Mouse (Mus musculus) kidney, postnatal 14 days (tissue): ENCODE measurements around the gene Slc25a22.

Experiments
- DNase-seq: peaks from one replicate; pipeline ENCODE4 v3.0.0; 2022; ENCODE audit warnings: mixed read lengths

Slc25a22 gene

DNA sequence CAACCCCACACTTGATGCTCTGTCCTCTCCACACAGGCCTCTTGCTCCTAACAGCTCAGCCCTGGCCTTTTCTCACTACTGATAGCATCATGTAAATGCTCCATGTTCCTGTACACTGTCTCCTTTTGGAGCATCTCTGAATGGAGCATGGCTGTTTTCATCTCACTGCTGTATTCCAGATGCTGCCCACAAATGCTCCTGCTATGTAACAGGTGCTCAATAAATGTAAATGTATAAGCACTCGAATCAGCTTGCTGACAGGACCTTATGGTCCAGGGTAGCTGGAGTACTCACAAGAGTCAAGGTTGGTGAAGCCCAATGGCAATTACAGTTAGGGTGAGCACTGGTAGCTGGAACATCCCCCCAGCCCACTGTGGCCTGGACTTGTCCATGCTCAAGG, 33.5 kb upstream of the Slc25a22 start:
- DNase-seq: no peak

DNA sequence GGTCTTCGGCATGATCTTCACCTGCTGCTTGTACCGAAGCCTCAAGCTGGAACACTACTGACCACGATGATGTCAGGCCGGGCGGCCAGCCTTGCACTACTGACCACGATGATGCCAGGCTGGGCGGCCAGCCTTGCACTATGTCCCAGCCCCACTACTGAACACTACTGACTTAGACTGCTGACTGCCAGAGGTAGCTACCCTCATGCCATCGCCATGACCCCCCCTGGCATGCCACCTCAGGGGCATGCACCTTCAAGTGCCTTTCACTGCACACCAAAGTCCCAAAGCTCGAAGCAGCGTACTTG, 32.9 kb upstream of the Slc25a22 start:
- no peak for DNase-seq

DNA sequence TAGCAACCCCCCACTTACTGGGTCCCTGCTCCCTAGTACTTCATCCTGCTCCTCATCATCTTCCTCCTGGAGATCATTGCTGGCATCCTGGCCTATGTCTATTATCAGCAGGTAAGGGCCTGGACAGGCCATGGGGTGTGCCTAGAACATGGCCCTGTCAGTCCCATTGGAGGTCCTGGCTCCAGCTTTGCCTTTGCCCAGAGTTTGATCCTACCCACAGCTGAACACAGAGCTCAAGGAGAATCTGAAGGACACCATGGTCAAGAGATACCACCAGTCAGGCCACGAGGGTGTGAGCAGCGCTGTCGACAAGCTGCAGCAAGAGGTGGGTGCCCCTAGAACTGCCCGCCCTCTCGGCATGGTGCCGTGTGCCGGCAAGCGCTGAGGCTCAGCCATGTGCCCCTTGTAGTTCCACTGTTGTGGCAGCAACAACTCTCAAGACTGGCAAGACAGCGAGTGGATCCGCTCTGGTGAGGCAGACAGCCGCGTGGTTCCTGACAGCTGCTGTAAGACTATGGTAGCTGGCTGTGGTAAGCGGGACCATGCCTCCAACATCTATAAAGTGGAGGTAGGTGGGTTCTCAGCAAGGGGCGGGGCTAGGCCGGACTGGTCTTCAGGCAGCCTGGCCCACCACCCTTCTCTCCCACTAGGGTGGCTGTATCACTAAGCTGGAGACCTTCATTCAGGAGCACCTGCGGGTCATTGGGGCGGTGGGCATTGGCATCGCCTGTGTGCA, 32.4 kb upstream of the Slc25a22 start:
- DNase-seq: no peak

DNA sequence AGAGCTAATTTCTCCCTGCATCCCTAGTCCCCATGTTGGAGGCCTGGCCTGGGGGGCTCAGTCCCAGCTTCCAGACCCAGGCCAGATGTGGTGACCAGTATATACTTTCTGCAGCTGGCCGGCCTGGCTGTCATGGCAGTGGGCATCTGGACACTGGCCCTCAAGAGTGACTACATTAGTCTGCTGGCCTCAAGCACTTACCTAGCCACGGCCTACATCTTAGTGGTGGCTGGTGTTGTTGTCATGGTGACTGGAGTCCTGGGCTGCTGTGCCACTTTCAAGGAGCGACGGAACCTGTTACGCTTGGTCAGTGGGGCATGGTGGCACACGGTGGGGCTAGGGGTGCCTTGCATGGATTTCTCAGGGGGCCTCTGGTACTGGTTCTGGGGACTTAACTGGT, 31.7 kb upstream of the Slc25a22 start:
- no peak for DNase-seq

DNA sequence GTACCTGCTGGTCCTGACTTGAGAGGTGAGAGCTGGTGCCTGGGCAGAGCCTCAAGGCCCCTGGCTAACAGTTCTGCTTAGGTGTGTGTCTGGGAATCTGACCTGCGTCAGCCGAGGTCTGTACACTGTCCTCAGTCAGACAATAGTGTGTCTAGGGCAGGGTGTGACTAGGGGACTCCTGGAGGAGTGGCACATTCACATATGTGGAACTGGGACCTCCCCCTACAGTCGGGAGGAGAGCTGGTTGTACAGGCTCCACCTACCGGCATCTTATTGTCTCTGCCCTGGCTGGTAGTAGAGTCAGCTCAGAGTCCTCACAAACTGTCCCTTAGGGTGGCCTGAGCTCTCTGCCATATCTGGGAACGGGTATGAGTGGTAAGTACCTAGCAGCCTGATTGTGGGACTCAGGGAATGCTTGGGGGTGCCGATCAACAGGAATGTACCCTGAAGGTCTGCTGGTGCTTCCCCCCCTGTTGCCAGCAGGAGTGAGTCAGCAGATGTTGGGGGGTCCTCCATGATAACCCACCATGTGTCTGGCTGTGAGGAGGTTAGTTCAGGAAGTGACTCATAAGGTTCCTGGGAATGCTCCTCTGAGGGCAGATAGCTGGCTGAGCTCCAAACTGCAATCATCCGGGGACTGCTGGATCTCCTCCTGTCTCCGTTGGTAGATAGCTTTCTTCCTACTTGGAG, 31.0 kb upstream of the Slc25a22 start:
- DNase-seq: peak; percentile 82

DNA sequence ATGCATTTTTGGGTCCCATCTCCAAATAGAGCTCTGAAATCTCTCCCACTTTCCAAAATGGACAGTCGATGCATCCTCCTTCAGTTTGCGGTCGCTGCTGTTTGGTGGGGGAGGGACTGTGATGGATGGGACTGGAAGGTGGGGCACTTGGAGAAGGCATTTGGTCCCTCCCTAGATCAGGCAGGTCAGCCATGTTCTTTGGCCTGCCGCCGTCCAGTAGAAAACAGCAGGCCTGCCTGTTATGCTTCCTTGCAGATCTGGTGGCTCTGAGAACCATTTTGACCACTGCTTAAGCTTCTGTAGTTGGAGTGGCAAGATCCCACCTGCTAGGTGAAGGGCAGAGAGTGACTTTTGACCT, 30.5 kb upstream of the Slc25a22 start:
- no peak for DNase-seq

DNA sequence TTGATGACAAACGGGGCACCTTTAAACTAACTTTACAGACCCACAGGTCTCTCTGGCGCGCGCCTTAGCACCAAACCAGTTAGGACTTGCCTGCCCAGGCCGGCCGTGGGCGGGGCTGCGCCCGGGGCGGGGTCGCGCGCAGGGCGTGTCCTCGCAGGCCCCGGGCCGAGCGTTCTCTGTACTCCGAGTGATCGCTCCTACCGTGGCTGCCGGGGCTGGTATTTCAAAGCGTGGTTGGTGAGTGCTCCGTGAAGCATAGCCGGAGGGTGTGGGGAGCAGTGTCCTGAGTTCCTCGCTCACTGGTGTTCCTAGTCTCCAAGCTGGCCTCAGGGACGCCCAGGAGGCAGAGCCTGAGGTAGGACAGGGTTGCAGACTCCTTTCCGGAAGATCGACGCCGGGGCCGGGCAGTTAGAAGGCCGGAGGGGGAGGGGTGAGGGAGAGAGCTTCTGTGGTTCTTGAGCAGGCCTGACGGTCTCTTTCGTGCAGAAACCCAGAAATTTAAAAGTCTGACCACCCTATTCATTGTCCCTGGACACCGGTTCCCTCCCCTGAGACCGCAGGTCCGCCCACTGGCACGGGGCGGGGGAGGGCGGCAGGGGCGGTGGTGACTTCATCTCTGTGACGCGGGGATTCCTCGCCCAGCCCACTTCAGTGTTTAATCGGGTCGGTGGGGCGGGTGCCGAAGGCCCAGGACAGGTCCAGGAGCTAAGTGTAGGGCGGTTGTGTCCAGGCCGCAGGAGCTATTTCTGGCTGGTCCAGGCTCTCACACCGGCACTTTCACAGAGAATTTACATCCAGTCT, 29.7 kb upstream of the Slc25a22 start, which contains the start of gene Cd151:
TSS of gene Cd151 (plus strand) at position 163 of the 801 bp plus-strand sequence.
- DNase-seq: peak; percentile 96

DNA sequence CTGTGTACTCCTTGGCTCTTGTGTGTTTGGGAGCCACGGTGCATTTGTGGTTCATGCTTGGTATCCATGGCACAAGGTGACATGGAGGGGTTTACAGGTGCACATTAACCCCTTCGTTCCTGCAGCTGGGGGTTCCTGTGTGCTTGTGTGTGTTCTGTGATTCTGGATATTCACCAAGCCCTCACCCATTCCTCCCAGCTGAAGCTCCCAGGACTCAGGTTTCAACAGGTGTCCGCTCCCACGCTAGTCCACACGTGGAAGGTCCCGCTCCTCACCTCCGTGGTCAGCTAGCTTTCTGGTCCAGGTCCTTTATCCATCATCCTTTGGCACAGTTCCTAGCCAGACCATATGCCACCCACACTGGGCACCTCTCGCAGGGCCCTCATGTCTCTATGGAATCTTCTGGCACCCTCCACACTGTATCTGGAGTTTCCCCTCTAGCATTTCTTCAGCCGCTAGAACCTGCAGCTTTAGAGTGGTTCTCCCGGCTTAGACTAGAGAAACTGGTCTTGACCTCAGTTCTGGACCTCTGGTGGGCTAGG, 29.0 kb upstream of the Slc25a22 start:
- DNase-seq: no peak

DNA sequence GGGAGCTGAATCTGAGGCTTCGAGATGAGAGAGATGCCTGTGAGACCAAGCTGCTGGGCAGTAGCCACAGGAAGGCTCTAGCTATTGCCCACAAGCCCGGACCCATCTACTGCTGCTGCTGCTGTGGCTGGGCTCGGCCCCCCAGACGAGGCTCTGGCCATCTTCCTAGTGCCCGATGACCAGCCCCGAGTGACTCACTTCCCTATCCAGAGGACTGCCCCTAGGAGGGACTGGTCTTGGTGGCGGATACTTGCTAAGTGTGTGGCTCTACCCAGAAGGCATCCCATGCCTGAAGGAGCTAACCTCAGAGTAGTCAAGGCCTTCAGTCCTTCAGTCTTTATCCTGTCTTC, 28.3 kb upstream of the Slc25a22 start:
- DNase-seq: no peak

DNA sequence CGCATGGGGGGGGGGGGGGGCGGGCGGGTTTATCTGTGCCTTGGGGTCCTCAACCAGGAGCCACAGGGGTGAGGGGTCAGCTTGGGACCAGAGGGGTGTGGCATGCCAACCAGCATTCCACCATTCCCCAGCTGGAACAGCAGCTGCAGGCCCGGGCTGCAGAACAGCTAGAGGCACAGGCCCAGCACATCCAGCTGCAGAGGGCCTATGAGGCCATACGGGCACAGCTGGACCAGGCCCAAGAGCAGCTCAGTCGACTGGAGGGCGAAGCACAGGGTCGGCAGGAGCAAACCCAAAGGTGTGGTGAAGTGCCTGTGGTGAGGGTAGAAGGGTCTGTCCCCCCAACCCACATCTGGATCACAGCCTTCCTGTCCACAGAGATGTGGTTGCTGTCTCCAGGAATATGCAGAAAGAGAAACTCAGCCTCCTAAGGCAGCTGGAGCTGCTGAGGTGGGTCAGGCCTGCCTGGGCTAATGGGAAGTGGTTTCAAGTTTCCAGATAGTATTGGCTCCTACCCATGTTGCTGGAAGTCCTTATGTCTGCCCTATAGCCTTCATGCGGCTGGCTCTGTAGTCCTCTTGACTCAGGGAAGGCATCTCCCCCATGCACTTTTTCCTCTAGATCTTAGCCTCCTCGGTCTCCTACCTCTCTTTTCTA, 27.8 kb upstream of the Slc25a22 start:
- no peak for DNase-seq

DNA sequence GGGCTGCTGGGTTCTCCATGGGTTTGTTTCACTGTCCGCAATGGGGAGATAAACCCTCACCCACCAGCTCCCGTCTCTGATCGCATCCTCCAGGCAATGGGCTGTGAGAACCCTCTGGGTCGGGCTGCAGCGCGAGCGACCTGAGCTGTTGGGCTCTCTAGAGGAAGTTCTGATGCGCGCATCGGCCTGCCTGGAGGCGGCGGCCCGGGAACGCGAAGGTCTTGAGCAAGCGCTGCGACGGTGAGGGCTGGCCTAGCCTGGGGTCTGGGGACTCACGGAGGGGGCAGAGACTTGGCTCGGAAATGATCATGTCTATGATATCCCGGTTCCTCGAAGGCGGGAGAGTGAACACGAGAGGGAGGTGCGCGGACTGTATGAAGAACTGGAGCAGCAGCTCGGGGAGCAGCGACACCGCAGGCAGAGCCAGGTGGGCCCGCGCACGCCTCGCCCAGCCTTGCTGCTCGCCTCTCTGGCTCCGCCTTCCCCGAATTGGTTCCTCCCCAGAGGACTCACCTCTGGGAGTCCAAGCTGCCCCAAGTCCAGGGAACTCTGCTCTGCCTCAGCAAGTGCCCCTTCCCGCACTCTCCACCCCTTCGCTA, 27.0 kb upstream of the Slc25a22 start:
- peak; percentile 70 for DNase-seq

DNA sequence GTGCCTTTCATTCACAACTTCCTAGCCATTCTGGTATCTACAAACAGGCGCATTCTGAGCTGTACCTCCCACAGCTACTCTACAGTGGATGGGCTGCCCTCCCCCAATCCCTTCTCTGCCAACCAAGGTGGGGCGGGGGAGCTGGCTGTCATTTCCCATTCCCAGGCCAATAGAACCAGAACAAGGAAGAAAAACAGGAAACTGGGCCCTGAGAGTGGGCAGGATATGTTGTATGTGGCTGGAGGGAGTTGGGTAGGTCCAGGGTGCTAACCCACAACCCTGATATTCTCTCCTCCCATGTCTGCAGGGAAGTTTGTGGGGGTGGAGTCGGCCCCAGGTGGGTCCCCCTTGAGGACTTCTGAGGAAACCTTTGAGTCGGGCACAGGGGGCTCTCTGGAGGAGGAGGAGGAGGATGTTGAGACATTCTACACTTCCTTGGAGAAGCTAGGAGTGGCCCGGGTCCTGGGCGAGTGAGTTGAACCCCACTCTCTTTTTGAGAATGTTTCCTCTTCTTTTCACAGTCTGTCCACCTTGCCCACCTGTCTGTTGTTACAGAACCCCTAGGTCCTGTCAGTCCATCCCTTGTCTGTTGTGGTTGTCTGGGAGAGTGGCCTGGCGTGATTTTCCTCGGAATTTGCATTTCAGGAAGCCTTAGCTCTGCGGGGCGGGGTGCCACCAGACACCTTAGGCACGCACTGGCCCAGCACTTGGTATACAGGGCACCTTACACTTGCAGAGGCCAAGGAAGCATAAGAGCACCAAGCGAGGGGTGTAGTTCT, 26.3 kb upstream of the Slc25a22 start:
- DNase-seq: peak; percentile 76

DNA sequence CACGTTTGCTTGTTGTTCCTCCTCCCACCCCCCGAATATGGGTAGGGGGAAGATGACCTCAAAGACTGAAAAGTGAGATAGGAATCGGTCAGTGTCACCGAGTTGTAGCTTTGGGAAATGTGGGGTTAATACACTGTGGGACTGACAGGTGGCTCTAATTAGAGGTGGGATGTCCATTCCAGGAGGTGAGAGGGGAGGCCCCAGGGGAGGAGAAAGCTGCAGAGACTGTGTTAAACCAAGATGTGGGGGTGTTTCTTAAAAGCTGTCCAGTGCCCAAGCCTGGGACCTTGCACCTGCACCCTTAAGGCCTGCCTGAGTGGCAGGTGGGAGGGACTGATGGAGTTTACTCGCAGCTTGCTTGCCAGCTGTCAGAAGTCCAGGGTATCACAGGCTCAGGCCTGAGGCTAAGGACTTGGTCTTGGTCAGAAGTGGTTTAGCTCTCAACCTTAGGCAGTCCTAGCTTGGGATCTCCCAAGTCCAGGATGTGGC, 24.7 kb upstream of the Slc25a22 start:
- DNase-seq: peak; percentile 71

DNA sequence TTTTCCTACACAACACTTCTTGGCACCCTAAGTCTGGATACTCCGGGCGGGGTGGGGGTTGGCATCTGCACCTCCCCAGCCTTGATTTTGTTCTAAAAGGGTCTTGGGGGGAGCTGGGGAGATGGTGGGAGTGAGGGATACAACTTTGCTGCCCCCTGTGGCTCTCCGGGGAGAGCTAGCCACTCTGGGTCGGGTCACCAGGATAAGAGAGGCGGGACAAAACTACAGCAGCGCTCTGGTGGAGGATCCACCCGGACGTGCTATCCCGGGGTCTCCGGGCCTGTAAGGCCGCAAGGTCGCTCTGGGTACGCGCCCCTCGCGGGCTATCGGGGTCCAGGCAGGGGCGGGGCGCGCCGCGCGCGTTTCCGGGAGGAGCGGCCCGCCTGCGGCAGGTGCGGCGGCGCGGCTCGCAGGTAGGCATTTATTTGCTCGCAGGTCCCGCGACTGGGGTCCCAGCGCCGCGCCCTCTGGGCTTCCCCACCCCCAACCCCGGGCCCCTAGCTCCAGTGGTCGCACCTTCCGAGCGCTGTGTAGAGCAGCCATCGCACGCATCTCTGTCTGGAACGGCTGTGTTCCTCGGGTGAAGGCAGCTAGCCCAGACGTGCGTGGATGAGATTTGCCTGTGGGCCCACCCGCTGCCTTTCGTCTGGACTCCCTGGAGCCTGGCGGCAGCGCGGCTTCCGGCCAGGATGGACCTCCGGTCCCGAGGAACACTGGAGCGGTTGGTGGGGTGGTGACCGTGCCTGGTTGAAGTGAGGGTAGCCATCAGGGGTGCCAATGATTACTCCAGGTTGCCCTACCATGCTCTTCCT, 24.0 kb upstream of the Slc25a22 start:
- DNase-seq: no peak

DNA sequence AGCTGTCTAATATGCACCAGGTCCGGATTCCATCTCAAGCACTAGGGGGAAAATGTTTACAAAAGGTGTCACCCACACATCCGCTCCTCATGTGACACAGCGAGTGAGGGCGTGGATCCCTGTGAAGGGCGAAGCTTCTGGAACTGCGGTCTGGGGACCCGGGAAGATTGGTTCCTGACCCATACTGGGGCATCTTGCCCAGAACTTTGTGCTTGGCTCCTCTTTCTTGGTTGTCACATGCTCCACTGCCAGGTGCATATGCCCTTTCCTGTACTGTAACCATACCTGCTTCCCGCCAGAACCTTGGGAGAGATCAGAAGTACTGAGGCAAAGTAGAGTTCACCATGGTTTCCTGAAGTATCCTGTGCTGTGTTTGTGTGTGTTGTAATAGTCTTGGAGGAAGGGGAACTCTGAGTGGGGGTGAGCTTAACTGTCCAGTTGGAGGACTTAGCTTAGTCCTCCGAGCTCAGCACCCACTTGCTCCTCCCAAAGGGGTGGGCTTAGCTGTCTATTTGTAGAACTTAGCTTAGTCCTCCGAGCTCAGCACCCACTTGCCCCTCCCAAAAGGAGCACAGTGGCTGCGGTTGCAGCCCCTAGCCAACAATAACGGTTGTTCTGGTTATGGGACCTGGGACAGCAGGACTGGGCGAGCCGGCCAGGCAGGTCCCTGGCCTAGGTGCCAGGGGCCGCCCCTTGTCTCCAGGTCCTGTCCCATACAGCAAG, 22.9 kb upstream of the Slc25a22 start, which contains the start of gene Cracr2b:
TSS of gene Cracr2b (plus strand) at position 704 of the 723 bp plus-strand sequence.
- no peak for DNase-seq

DNA sequence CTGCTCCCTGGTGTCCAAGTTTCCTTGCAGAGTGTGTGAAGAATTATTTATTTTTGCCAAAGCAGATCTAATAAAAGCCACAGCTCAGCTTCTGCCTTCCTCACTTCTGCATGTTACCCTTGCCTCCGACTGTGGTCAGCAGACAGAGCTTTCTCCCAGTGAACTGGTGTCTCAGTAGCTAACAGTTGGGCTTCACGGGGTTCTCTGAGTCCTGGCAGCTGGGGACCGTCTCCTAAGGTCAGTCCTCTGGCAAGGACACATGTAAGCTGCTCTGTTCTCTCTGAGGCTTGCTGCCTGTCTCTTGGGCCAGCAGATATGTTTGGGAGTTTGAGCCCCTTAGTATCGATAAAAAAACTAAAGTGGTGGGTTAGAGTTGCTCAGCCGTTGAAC, 22.3 kb upstream of the Slc25a22 start:
- no peak for DNase-seq

DNA sequence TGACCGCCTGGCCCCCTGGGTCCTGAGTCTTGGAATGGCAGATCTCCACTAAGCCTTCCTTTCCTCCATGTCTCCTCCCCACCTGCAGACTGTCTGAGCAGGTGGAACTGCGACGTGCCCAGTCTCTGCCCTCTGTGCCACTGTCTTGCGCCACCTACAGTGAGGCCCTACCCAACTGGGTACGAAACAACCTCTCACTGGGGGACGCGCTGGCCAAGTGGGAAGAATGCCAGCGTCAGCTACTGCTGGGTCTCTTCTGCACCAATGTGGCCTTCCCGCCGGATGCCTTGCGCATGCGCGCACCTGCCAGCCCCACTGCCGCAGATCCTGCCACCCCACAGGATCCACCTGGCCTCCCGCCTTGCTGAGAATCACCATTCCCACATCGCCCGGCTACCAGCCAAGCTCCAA, 21.6 kb upstream of the Slc25a22 start:
- DNase-seq: no peak

DNA sequence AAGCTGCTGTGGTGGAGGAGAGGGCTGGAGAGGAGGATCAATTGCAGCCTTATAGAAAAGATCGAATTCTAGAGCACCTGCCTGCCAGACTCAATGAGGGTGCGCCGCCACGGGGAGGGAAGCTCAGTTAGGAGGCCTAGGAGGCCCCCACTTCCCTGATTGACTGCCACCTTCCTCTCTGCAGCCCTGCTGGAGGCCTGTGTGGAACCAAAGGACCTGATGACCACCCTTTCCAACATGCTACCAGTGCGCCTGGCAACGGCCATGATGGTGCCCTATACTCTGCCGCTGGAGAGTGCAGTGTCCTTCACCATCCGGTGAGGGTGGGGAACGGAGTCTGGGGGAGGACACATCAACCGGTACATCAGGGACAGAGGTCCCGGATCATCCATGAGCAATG, 21.0 kb upstream of the Slc25a22 start:
- DNase-seq: no peak

DNA sequence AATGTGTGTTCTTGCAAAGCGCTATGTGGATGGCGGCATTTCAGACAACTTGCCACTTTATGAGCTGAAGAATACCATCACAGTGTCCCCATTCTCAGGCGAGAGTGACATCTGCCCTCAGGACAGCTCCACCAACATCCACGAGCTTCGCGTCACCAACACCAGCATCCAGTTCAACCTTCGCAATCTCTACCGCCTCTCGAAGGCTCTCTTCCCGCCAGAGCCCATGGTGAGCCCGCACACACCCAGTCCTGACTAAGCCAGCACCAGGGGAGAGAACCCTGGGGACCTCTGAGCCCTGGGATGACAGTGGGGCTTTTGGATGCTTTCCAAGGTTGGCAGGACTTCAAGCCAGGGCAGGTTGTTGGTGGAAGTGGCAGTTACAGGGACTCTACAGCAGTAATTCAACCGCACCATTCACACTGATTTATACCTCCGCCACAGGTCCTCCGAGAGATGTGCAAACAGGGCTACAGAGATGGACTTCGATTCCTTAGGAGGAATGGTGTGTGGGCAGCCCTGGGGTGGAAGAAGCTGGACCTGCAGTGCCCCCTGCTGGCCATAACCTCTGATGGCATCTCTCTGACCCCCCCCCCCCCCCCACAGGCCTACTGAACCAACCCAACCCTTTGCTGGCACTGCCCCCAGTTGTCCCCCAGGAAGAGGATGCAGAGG, 20.4 kb upstream of the Slc25a22 start:
- peak; percentile 73 for DNase-seq

DNA sequence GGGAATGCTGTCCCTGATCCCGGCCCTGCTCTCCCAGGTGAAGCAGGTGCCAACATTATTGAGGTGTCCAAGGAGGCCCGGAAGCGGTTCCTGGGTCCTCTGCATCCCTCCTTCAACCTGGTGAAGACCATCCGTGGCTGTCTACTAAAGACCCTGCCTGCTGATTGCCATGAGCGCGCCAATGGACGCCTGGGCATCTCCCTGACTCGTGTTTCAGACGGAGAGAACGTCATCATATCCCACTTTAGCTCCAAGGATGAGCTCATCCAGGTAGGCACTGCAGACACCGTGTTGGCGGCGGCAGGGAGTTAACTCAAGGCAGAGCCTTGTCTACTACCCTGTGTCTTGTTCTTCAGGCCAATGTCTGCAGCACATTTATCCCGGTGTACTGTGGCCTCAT, 19.5 kb upstream of the Slc25a22 start:
- DNase-seq: no peak
